Comparison of ENCODE assay signal across 9 mouse cellular contexts in the genomic region with DNA sequence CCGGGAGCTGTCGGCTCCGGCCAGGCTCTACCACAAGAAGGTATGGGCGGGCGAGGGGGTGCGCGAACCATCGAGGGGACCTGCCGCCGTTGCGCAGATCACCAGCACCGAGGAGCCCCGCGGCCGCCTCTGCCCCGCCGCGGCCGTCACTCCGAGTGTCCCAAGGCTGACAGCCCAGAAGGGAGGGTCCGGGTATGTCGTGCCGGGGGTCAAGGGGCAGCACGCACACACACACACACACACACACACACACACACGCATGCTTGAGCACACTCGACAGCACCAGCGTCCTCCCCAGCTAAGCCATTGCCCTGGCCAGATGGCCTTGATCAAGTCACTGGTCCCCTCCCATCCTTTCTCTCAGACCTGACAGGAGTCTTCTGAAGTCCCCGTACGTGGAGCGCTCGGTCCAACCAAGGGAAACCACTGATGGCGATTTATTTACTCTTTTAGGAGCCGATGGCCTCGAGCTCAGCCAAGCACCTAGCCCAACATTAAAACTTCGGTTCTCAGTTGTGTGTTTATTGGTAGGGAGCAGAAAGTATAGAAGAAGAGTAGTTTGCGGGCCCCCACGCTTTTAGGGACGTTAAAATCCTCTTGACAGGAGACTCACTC. TPM values are rescaled to one million over a fixed set of nuclear protein-coding genes. Genes with fewer than 3 reads are reported as not detected.
DNase-seq lines count a peak whose midpoint lies in the region; ATAC-seq and TF ChIP-seq lines count a peak whose summit lies in the region.
"Had no signal": no experiment of that assay in that cellular context is flagged by ENCODE, and none has a peak within 500 bp of the region (broad histone marks: within the 10 kb centered on the region; RNA-seq: fewer than 3 reads in every experiment).

No protein-coding gene starts in this region.

- H3K9me3 ChIP-seq in heart, embryonic 11.5 days (replicated peaks; ENCODE audit: control insufficient read depth, low read length) = no peaks in the 10 kb centered on the region
- H3K9me3 ChIP-seq in G1E (replicated peaks) = no peaks in the 10 kb centered on the region
- no peaks in the 10 kb centered on the region for H3K9me3 ChIP-seq in heart, postnatal 0 days (replicated peaks; ENCODE audit: control insufficient read depth, low read length)

- H3K27me3 ChIP-seq in heart, embryonic 11.5 days (ENCODE audit: control insufficient read depth, insufficient read depth, low read length) = no peaks in the 10 kb centered on the region
- no peaks in the 10 kb centered on the region for H3K27me3 ChIP-seq in G1E (ENCODE audit: insufficient read depth, low read length)
- no peaks in the 10 kb centered on the region for H3K27me3 ChIP-seq in heart, postnatal 0 days (ENCODE audit: control insufficient read depth, insufficient read depth, low read length)

- peak overlapping the region; percentile 97 for H3K4me2 ChIP-seq in heart, embryonic 11.5 days
- H3K4me2 ChIP-seq in heart, postnatal 0 days (ENCODE audit: low read depth, low read length) = peak overlapping the region; percentile 97

- ATAC-seq in heart, embryonic 11.5 days (replicated peaks; ENCODE audit: insufficient number of reproducible peaks, low FRiP score, low TSS enrichment) = peak; percentile 39; the same call in 1 of the 2 replicates
- ATAC-seq in G1E (ENCODE audit: extremely low read depth, insufficient number of reproducible peaks, low FRiP score, poor library complexity, severe bottlenecking) = no peak
- ATAC-seq in heart, postnatal 0 days (ENCODE audit: insufficient read depth, low read depth) = peak; percentile 19

- peak overlapping the region; percentile 82 for H3K9ac ChIP-seq in heart, embryonic 11.5 days (ENCODE audit: low read depth, low read length)
- H3K9ac ChIP-seq in heart, postnatal 0 days (replicated peaks; ENCODE audit: low read depth, low read length) = peak overlapping the region; percentile 68

- TF ChIP-seq CTCF in G1E (IDR thresholded peaks at IDR 0.05; ENCODE audit: low read depth, low read length) = no peak
- TF ChIP-seq CTCF in heart, postnatal 0 days (IDR thresholded peaks at IDR 0.05; ENCODE audit: low read depth) = no peak

- H3K4me3 ChIP-seq in heart, embryonic 11.5 days (ENCODE audit: low read depth, low read length) = peak overlapping the region; percentile 98
- peak overlapping the region; percentile 81 for H3K4me3 ChIP-seq in G1E (ENCODE audit: low read depth, low read length)
- peak overlapping the region; percentile 79 for H3K4me3 ChIP-seq in heart, postnatal 0 days (ENCODE audit: low read depth, low read length)

- peaks cover 16% of the 10 kb centered on the region for H3K36me3 ChIP-seq in heart, embryonic 11.5 days (ENCODE audit: control insufficient read depth, insufficient read depth, low read length)
- H3K36me3 ChIP-seq in G1E (replicated peaks) = peaks cover 61% of the 10 kb centered on the region
- H3K36me3 ChIP-seq in heart, postnatal 0 days (replicated peaks; ENCODE audit: control insufficient read depth, insufficient read depth, low read length) = peaks cover 37% of the 10 kb centered on the region

- H3K27ac ChIP-seq in heart, embryonic 11.5 days (ENCODE audit: low read depth, low read length) = peak overlapping the region; percentile 99; the same call in 1 of the 2 replicates
- H3K27ac ChIP-seq in heart, postnatal 0 days (ENCODE audit: low read depth) = peak overlapping the region; percentile 54

- peaks cover 12% of the 10 kb centered on the region for H3K4me1 ChIP-seq in heart, embryonic 11.5 days (ENCODE audit: control insufficient read depth, insufficient read depth, low read length)
- peaks cover 62% of the 10 kb centered on the region for H3K4me1 ChIP-seq in G1E (ENCODE audit: insufficient read depth, low read depth, low read length)
- peaks cover 14% of the 10 kb centered on the region for H3K4me1 ChIP-seq in heart, postnatal 0 days (ENCODE audit: control insufficient read depth, insufficient read depth)

- no peak for TF ChIP-seq EP300 in heart, postnatal 0 days (IDR thresholded peaks at IDR 0.05; ENCODE audit: low read depth)

- no peak for DNase-seq in heart, adult 9 months (ENCODE audit: low spot score in 2 of 2)
- peak; percentile 23 for DNase-seq in G1E (ENCODE audit: low spot score)
- no peak for DNase-seq in heart, postnatal 0 days (ENCODE audit: low spot score)
- peak; percentile 8 for DNase-seq in lung, postnatal 36 days
- no peak for DNase-seq in thymus, postnatal 10 days (ENCODE audit: low spot score in 2 of 2)
- DNase-seq in layer of hippocampus, adult 9-11 months = no peak
- DNase-seq in cerebellum, adult 11 months = no peak

- WGBS in heart, embryonic 11.5 days (ENCODE audit: insufficient replicate concordance) = under 1% methylated on average over 37 of the region's 38 CpGs
- WGBS in heart, postnatal 0 days = under 1% methylated on average over 38 of the region's 38 CpGs

RNA-seq across cellular contexts. Expression of a gene that starts 0.5 kb away (rescaled TPM):
- 104 and 106 TPM in 2 replicates for polyA plus RNA-seq in heart, embryonic 11.5 days (2014; fragmentation: Nextera tagmentation; extraction: Ambion mirVana)
- total RNA-seq in G1E (2014; fragmentation: Nextera tagmentation) (44.2 and 46.2 TPM in 2 replicates), G1E (2017) (76.9 and 93.6 TPM in 2 replicates)
- polyA plus RNA-seq in G1E (2012) = 39.5 and 50.7 TPM in 2 replicates
- 116 and 149 TPM in 2 replicates for total RNA-seq in heart, postnatal 0 days (2014; rRNA removed; ENCODE audit: low replicate concordance)
- 210 and 215 TPM in 2 replicates for polyA plus RNA-seq in heart, postnatal 0 days (2015; fragmentation: Nextera tagmentation; extraction: Ambion mirVana)

RNA-seq across cellular contexts. Expression of a gene that starts 0.7 kb away (rescaled TPM):
- 31.6 and 35.3 TPM in 2 replicates for polyA plus RNA-seq in heart, embryonic 11.5 days (2014; fragmentation: Nextera tagmentation; extraction: Ambion mirVana)
- total RNA-seq in G1E (2014; fragmentation: Nextera tagmentation) (18.6 and 19.0 TPM in 2 replicates), G1E (2017) (30.4 and 32.6 TPM in 2 replicates)
- polyA plus RNA-seq in G1E (2012) = 45.6 and 52.6 TPM in 2 replicates
- 15.8 and 22.3 TPM in 2 replicates for total RNA-seq in heart, postnatal 0 days (2014; rRNA removed; ENCODE audit: low replicate concordance)
- polyA plus RNA-seq in heart, postnatal 0 days (2015; fragmentation: Nextera tagmentation; extraction: Ambion mirVana) = 11.9 and 12.8 TPM in 2 replicates

RNA-seq across cellular contexts. Expression of a gene that starts 27.3 kb away (rescaled TPM):
- polyA plus RNA-seq in heart, embryonic 11.5 days (2014; fragmentation: Nextera tagmentation; extraction: Ambion mirVana) = 11.7 and 12.3 TPM in 2 replicates
- total RNA-seq in G1E (2014; fragmentation: Nextera tagmentation) (not detected in 2 replicates), G1E (2017) (0.12 and 0.27 TPM in 2 replicates)
- polyA plus RNA-seq in G1E (2012) = 0.21 and 0.24 TPM in 2 replicates
- total RNA-seq in heart, postnatal 0 days (2014; rRNA removed; ENCODE audit: low replicate concordance) = 19.9 and 28.4 TPM in 2 replicates
- polyA plus RNA-seq in heart, postnatal 0 days (2015; fragmentation: Nextera tagmentation; extraction: Ambion mirVana) = 12.4 and 13.0 TPM in 2 replicates

RNA-seq across cellular contexts. Expression of a gene that starts 37.4 kb away (rescaled TPM):
- 2.8 and 4.1 TPM in 2 replicates for polyA plus RNA-seq in heart, embryonic 11.5 days (2014; fragmentation: Nextera tagmentation; extraction: Ambion mirVana)
- 2.4 and 5.8 TPM in 2 replicates for total RNA-seq in G1E (2014; fragmentation: Nextera tagmentation)
- 1.5 and 1.7 TPM in 2 replicates for total RNA-seq in G1E (2017)
- 1.4 and 1.9 TPM in 2 replicates for polyA plus RNA-seq in G1E (2012)
- 5.5 and 7.1 TPM in 2 replicates for total RNA-seq in heart, postnatal 0 days (2014; rRNA removed; ENCODE audit: low replicate concordance)
- 4.1 and 5.3 TPM in 2 replicates for polyA plus RNA-seq in heart, postnatal 0 days (2015; fragmentation: Nextera tagmentation; extraction: Ambion mirVana)

RNA-seq across cellular contexts. Expression of a gene that starts 48.4 kb away (rescaled TPM):
- polyA plus RNA-seq in heart, embryonic 11.5 days (2014; fragmentation: Nextera tagmentation; extraction: Ambion mirVana) = not detected in 2 replicates
- total RNA-seq in G1E (2014; fragmentation: Nextera tagmentation) (not detected in 2 replicates), G1E (2017) (0.29 TPM in 1 of 2 replicates, not detected in the other)
- not detected in 2 replicates for polyA plus RNA-seq in G1E (2012)
- total RNA-seq in heart, postnatal 0 days (2014; rRNA removed; ENCODE audit: low replicate concordance) = not detected in 2 replicates
- not detected in 2 replicates for polyA plus RNA-seq in heart, postnatal 0 days (2015; fragmentation: Nextera tagmentation; extraction: Ambion mirVana)
- total RNA-seq: left cerebral cortex, postnatal 14 days had no signal

Comparison
In these comparisons a context has a peak if more than half of its experiments do, and no peak if none do; other contexts are left out.
1. DNase-seq: peak in G1E (single experiment) and lung, postnatal 36 days (single experiment); none in heart, adult 9 months (0 of 2), heart, postnatal 0 days (single experiment), thymus, postnatal 10 days (0 of 2), layer of hippocampus, adult 9-11 months (single experiment) and cerebellum, adult 11 months (single experiment).
2. RNA of a gene that starts 27.3 kb away (polyA plus RNA-seq): 12.4 to 13.0 TPM in heart, postnatal 0 days and 11.7 to 12.3 TPM in heart, embryonic 11.5 days; 0.21 to 0.24 TPM in G1E; every median in the first group is over 10 times any median in the second.
3. Peak in every context shown above with its lines, with median percentiles within 50 percentile points of each other: H3K4me3 ChIP-seq.